Mouse (Mus musculus) heart, adult 10 weeks (tissue): ENCODE results near the gene Hexb. TPM values are rescaled to one million over a fixed set of nuclear protein-coding genes. Genes with fewer than 3 reads are reported as not detected.

Source experiments
- polyA plus RNA-seq: library from polyadenylated mRNA; stranded (reverse); fragments of 350-450 nt; fragmentation: Illumina TruSeq; extraction: RNeasy Lipid Tissue Mini Kit (QIAGEN cat#74804); gene quantifications from one replicate; pipeline ENCODE4 v1.2.3, GENCODE M21; 2014; ENCODE audit warnings: low read depth, low replicate concordance

The Hexb gene
- 27.5 TPM for polyA plus RNA-seq

GRCm38 (mm10) chr13:97197932-97198562 is at the start of gene Hexb:
Gene Hexb, minus strand, starts transcription at chr13:97198357.

GRCm38 (mm10) chr13:97240965-97241786 is 43.0 kb upstream of the Hexb start, which contains the start of gene Enc1:
Gene Enc1, plus strand, starts transcription at chr13:97241105.

GRCm38 (mm10) chr13:97137466-97138400 is 60.4 kb downstream of the Hexb start, which contains the start of the genes Gfm2 and Nsa2:
Gene Gfm2, plus strand, starts transcription at chr13:97137937.
Gene Nsa2, minus strand, starts transcription at chr13:97137937.

Other genes starting within 250 kb of the Hexb start
- not detected for gene 1700029F12Rik, start 164.0 kb downstream of the Hexb start, polyA plus RNA-seq
- 0.50 TPM for gene Fam169a, start 131.1 kb downstream of the Hexb start, polyA plus RNA-seq
- gene Gm6169, start 99.1 kb downstream of the Hexb start, polyA plus RNA-seq, result 1.2 TPM
- gene Gfm2, start 60.4 kb downstream of the Hexb start, polyA plus RNA-seq, result 50.3 TPM
- 68.3 TPM for gene Nsa2, start 60.4 kb downstream of the Hexb start, polyA plus RNA-seq
- gene Enc1, start 42.7 kb upstream of the Hexb start, polyA plus RNA-seq, result 7.2 TPM